Mouse (Mus musculus) liver, postnatal 0 days (tissue): ENCODE data around the gene Sec14l4.

Experiments used
- CTCF ChIP-seq: sonication (generic); IDR thresholded peaks from 2 replicates; pipeline ENCODE4 v1.5.1; 2016; ENCODE audit warnings: antibody characterized with exemption, low read depth
- EP300 ChIP-seq: IDR thresholded peaks from 2 replicates; pipeline ENCODE4 v1.6.1; 2016; ENCODE audit warnings: antibody characterized with exemption, low read depth, mild to moderate bottlenecking

GRCm38 (mm10) chr11:4029343-4029742 is 1.9 kb upstream of the Sec14l4 start:
- TF ChIP-seq EP300, result no peak
- TF ChIP-seq CTCF, result peak; percentile 19; the same call in 1 of the 2 replicates
